In genomic region chr9:32791699-32792098, GRCm38 (mm10) we compare ENCODE assay signal across 10 mouse cellular contexts.
A peak's percentile ranks its signal among the peaks of the same experiment; 100 is the strongest.
DNase-seq lines count a peak whose midpoint lies in the region; ATAC-seq lines count a peak whose summit lies in the region.
"Had no signal": no experiment of that assay in that cellular context is flagged by ENCODE, and none has a peak within 500 bp of the region (broad histone marks: within the 10 kb centered on the region; RNA-seq: fewer than 3 reads in every experiment).

No protein-coding gene starts in this region.

- H3K9ac ChIP-seq in hindbrain, embryonic 13.5 days, result no peak overlapping the region
- H3K9ac ChIP-seq in embryonic facial prominence, embryonic 14.5 days (ENCODE audit: low read depth, low read length), result no peak overlapping the region
- H3K9ac ChIP-seq in midbrain, embryonic 16.5 days (ENCODE audit: low read depth, low read length), result no peak overlapping the region

- no peak overlapping the region; the same call in 1 of the 2 replicates for H3K27ac ChIP-seq in hindbrain, embryonic 10.5 days
- H3K27ac ChIP-seq in hindbrain, embryonic 13.5 days, result no peak overlapping the region
- no peak overlapping the region for H3K27ac ChIP-seq in embryonic facial prominence, embryonic 14.5 days (replicated peaks; ENCODE audit: low read depth, low read length)
- H3K27ac ChIP-seq in midbrain, embryonic 16.5 days (ENCODE audit: low read length), result no peak overlapping the region
- H3K27ac ChIP-seq in midbrain, embryonic 10.5 days (replicated peaks), result no peak overlapping the region

- peaks cover 26% of the 10 kb centered on the region for H3K4me1 ChIP-seq in hindbrain, embryonic 10.5 days (replicated peaks)
- peaks cover 12% of the 10 kb centered on the region; the same call in 1 of the 2 replicates for H3K4me1 ChIP-seq in hindbrain, embryonic 13.5 days (replicated peaks)
- peaks cover 25% of the 10 kb centered on the region for H3K4me1 ChIP-seq in embryonic facial prominence, embryonic 14.5 days (ENCODE audit: control insufficient read depth, insufficient read depth, low read length)
- H3K4me1 ChIP-seq in midbrain, embryonic 16.5 days (ENCODE audit: control insufficient read depth, insufficient read depth, low read length), result no peaks in the 10 kb centered on the region
- peaks cover 6% of the 10 kb centered on the region for H3K4me1 ChIP-seq in midbrain, embryonic 10.5 days

- peak; percentile 10 for DNase-seq in hindbrain, embryonic 10.5 days (ENCODE audit: low spot score)
- peak; percentile 72 for DNase-seq in NIH3T3 (ENCODE audit: low read depth)
- DNase-seq in embryonic facial prominence, embryonic 14.5 days (ENCODE audit: low spot score), result peak; percentile 79
- peak; percentile 48 to 53 for DNase-seq in heart, postnatal 10 days
- no peak for DNase-seq in ovary, adult 18-20 months (ENCODE audit: low spot score)
- DNase-seq in midbrain, embryonic 10.5 days (ENCODE audit: low spot score), result no peak
- DNase-seq: kidney, adult 2 months had no signal

- intact Hi-C loops in heart, postnatal 10 days (cut with DNase I), result no loop called here

- WGBS in hindbrain, embryonic 10.5 days, result 66% methylated on average over 6 of the region's 6 CpGs
- 78% methylated on average over 6 of the region's 6 CpGs for WGBS in hindbrain, embryonic 13.5 days
- 27% methylated on average over 6 of the region's 6 CpGs for WGBS in embryonic facial prominence, embryonic 14.5 days
- 82% methylated on average over 6 of the region's 6 CpGs for WGBS in midbrain, embryonic 16.5 days
- WGBS in midbrain, embryonic 10.5 days, result 77% methylated on average over 6 of the region's 6 CpGs

- ATAC-seq in hindbrain, embryonic 13.5 days (ENCODE audit: low FRiP score), result no peak
- ATAC-seq in embryonic facial prominence, embryonic 14.5 days (ENCODE audit: low read depth), result peak; percentile 86
- no peak for ATAC-seq in midbrain, embryonic 16.5 days
- ATAC-seq: lung, postnatal 0 days had no signal

- no peaks in the 10 kb centered on the region for H3K9me3 ChIP-seq in hindbrain, embryonic 10.5 days
- H3K9me3 ChIP-seq in hindbrain, embryonic 13.5 days, result no peaks in the 10 kb centered on the region
- H3K9me3 ChIP-seq in embryonic facial prominence, embryonic 14.5 days (ENCODE audit: control insufficient read depth, low read length), result no peaks in the 10 kb centered on the region
- no peaks in the 10 kb centered on the region for H3K9me3 ChIP-seq in midbrain, embryonic 16.5 days (replicated peaks; ENCODE audit: control insufficient read depth, low read length, poor library complexity, severe bottlenecking)
- H3K9me3 ChIP-seq in midbrain, embryonic 10.5 days (replicated peaks), result no peaks in the 10 kb centered on the region

- H3K27me3 ChIP-seq in hindbrain, embryonic 10.5 days (ENCODE audit: insufficient read depth, poor library complexity, severe bottlenecking), result no peaks in the 10 kb centered on the region
- H3K27me3 ChIP-seq in hindbrain, embryonic 13.5 days, result no peaks in the 10 kb centered on the region
- no peaks in the 10 kb centered on the region for H3K27me3 ChIP-seq in embryonic facial prominence, embryonic 14.5 days (replicated peaks; ENCODE audit: control insufficient read depth, insufficient read depth, low read length)
- H3K27me3 ChIP-seq in midbrain, embryonic 16.5 days (ENCODE audit: control insufficient read depth, insufficient read depth, low read depth, low read length), result no peaks in the 10 kb centered on the region
- H3K27me3 ChIP-seq in midbrain, embryonic 10.5 days (ENCODE audit: low read depth, poor library complexity, severe bottlenecking), result no peaks in the 10 kb centered on the region

- H3K4me2 ChIP-seq in hindbrain, embryonic 13.5 days, result no peak overlapping the region
- H3K4me2 ChIP-seq in embryonic facial prominence, embryonic 14.5 days (ENCODE audit: low read depth, low read length), result no peak overlapping the region
- H3K4me2 ChIP-seq in midbrain, embryonic 16.5 days (ENCODE audit: low read length), result no peak overlapping the region

- no peaks in the 10 kb centered on the region for H3K36me3 ChIP-seq in hindbrain, embryonic 10.5 days
- H3K36me3 ChIP-seq in hindbrain, embryonic 13.5 days, result no peaks in the 10 kb centered on the region
- no peaks in the 10 kb centered on the region for H3K36me3 ChIP-seq in embryonic facial prominence, embryonic 14.5 days (ENCODE audit: control insufficient read depth, insufficient read depth, low read length)
- no peaks in the 10 kb centered on the region for H3K36me3 ChIP-seq in midbrain, embryonic 16.5 days (ENCODE audit: control insufficient read depth, insufficient read depth, low read length)
- no peaks in the 10 kb centered on the region for H3K36me3 ChIP-seq in midbrain, embryonic 10.5 days

- H3K4me3 ChIP-seq in hindbrain, embryonic 10.5 days, result no peak overlapping the region
- no peak overlapping the region for H3K4me3 ChIP-seq in hindbrain, embryonic 13.5 days
- no peak overlapping the region for H3K4me3 ChIP-seq in embryonic facial prominence, embryonic 14.5 days (ENCODE audit: low read depth, low read length)
- no peak overlapping the region for H3K4me3 ChIP-seq in midbrain, embryonic 16.5 days (ENCODE audit: low read depth, low read length)
- H3K4me3 ChIP-seq in midbrain, embryonic 10.5 days, result no peak overlapping the region

Comparison
In these comparisons a context has a peak if more than half of its experiments do, and no peak if none do; other contexts are left out.
1. DNase-seq: peak in hindbrain, embryonic 10.5 days (single experiment), NIH3T3 (single experiment), embryonic facial prominence, embryonic 14.5 days (single experiment) and heart, postnatal 10 days (2 of 2); none in ovary, adult 18-20 months (single experiment) and midbrain, embryonic 10.5 days (single experiment).